Mouse (Mus musculus) cortical plate, adult 2 months (tissue): ENCODE data around the gene Tada3. TPM values are rescaled to one million over a fixed set of nuclear protein-coding genes. Genes with fewer than 3 reads are reported as not detected.

Source experiments
- H3K27ac ChIP-seq: fragments of 200-500 bp; 2 replicates; pipeline ENCODE4 v1.5.1; 2012; ENCODE audit warnings: low read length, control low read depth, inconsistent platforms; ENCODE audit not compliant: insufficient read depth
- H3K4me1 ChIP-seq: fragments of 200-500 bp; 2 replicates; pipeline ENCODE4 v1.6.1; 2011; ENCODE audit warnings: low read length; ENCODE audit not compliant: control insufficient read depth, insufficient read depth
- H3K4me3 ChIP-seq: fragments of 200-500 bp; 2 replicates; pipeline ENCODE4 v1.5.1; 2011; ENCODE audit warnings: mild to moderate bottlenecking, low read length, control low read depth; ENCODE audit not compliant: insufficient read depth
- CTCF ChIP-seq: fragments of 200-500 bp; IDR thresholded peaks from 2 replicates; pipeline ENCODE4 v1.5.1; 2011; ENCODE audit warnings: mild to moderate bottlenecking, control low read depth, low read length; ENCODE audit not compliant: insufficient read depth; ENCODE audit errors: extremely low read depth
- POLR2A ChIP-seq: fragments of 200-500 bp; IDR thresholded peaks from 2 replicates; pipeline ENCODE4 v1.6.1; 2011; ENCODE audit warnings: mild to moderate bottlenecking, low read length, control low read depth; ENCODE audit not compliant: insufficient read depth; ENCODE audit errors: extremely low read depth
- polyA plus RNA-seq: library from polyadenylated mRNA; depleted of rRNA; stranded (reverse); fragments of >200 nt; gene quantifications from 2 replicates; pipeline ENCODE4 v1.2.3, GENCODE M21; 2012

Gene Tada3
- polyA plus RNA-seq, 1 experiment: 57.3 TPM

GRCm38 (mm10) chr6:113351653-113352052 is 26.0 kb downstream of the Tada3 start:
- TF ChIP-seq CTCF (no peak), POLR2A (no peak)
- H3K4me3 ChIP-seq: no peak overlapping the region
- H3K4me1 ChIP-seq: no peaks in the 10 kb centered on the region
- no peak overlapping the region for H3K27ac ChIP-seq

- Histone ChIP-seq H3K27ac (no peak overlapping the region), H3K4me3 (no peak overlapping the region), H3K4me1 (no peaks in the 10 kb centered on the region)
- TF ChIP-seq CTCF: no peak
- no peak for TF ChIP-seq POLR2A
Measured at GRCm38 (mm10) chr6:113351161-113351560, 26.5 kb downstream of the Tada3 start.

GRCm38 (mm10) chr6:113350538-113350937 is 27.1 kb downstream of the Tada3 start:
- no peaks in the 10 kb centered on the region for H3K4me1 ChIP-seq

GRCm38 (mm10) chr6:113346897-113347296 is 30.8 kb downstream of the Tada3 start:
- no peak for TF ChIP-seq CTCF
- TF ChIP-seq POLR2A: no peak
- Histone ChIP-seq H3K27ac (no peak overlapping the region), H3K4me3 (no peak overlapping the region)

More at GRCm38 (mm10) chr6:113350538-113350937, 27.1 kb downstream of the Tada3 start:
- no peak overlapping the region for H3K27ac ChIP-seq
- H3K4me3 ChIP-seq: no peak overlapping the region
- no peak for TF ChIP-seq POLR2A
- no peak for TF ChIP-seq CTCF

GRCm38 (mm10) chr6:113344321-113344720 is 33.4 kb downstream of the Tada3 start:
- Histone ChIP-seq H3K27ac (peak overlapping the region; percentile 60), H3K4me1 (peaks cover 5% of the 10 kb centered on the region; the same call in 1 of the 2 replicates), H3K4me3 (peak overlapping the region; percentile 80)
- no peak for TF ChIP-seq CTCF
- no peak for TF ChIP-seq POLR2A

More at GRCm38 (mm10) chr6:113346897-113347296, 30.8 kb downstream of the Tada3 start:
- H3K4me1 ChIP-seq: peaks cover 2% of the 10 kb centered on the region; the same call in 1 of the 2 replicates

GRCm38 (mm10) chr6:113343177-113344092 is 34.2 kb downstream of the Tada3 start, which contains the start of gene Camk1:
Gene Camk1 (minus strand): TSS chr6:113343984.
- peak within 1 kb of the TSS; percentile 70 for H3K27ac ChIP-seq
- peak within 1 kb of the TSS; percentile 80 for H3K4me3 ChIP-seq
- TF ChIP-seq CTCF (no peak), POLR2A (peak; percentile 72)
- peaks cover 5% of the 10 kb centered on the region; the same call in 1 of the 2 replicates for H3K4me1 ChIP-seq

- Histone ChIP-seq H3K4me3 (peak overlapping the region; percentile 80), H3K4me1 (peaks cover 5% of the 10 kb centered on the region; the same call in 1 of the 2 replicates), H3K27ac (0 out of 2 replicates have a peak overlapping the region, but pooled peaks have one; percentile 31)
- TF ChIP-seq POLR2A: no peak
- no peak for TF ChIP-seq CTCF
Measured at GRCm38 (mm10) chr6:113342297-113342696, 35.4 kb downstream of the Tada3 start.

- peak overlapping the region; percentile 80 for H3K4me3 ChIP-seq
- H3K27ac ChIP-seq: peak overlapping the region; percentile 45; the same call in 1 of the 2 replicates
- no peak for TF ChIP-seq POLR2A
- no peak for TF ChIP-seq CTCF
Measured at GRCm38 (mm10) chr6:113341574-113341973, 36.1 kb downstream of the Tada3 start.

GRCm38 (mm10) chr6:113336852-113337620 is 40.6 kb downstream of the Tada3 start:
- 0 out of 2 replicates have a peak, but pooled peaks cover 3% of the 10 kb centered on the region for H3K4me1 ChIP-seq
- no peak overlapping the region for H3K4me3 ChIP-seq
- H3K27ac ChIP-seq: no peak overlapping the region
- TF ChIP-seq POLR2A (no peak), CTCF (no peak)

More at GRCm38 (mm10) chr6:113341574-113341973, 36.1 kb downstream of the Tada3 start:
- peaks cover 5% of the 10 kb centered on the region; the same call in 1 of the 2 replicates for H3K4me1 ChIP-seq
